Mouse (Mus musculus) ES-E14 (cell line): Measurements from ENCODE around the gene Tmem151a.

Source experiments
- CHD2 ChIP-seq: IDR thresholded peaks from 2 replicates; pipeline ENCODE4 v1.6.1; 2014; ENCODE audit warnings: mild to moderate bottlenecking, low read depth, low read length, inconsistent platforms
- HCFC1 ChIP-seq: IDR thresholded peaks from 2 replicates; pipeline ENCODE4 v1.6.1; 2012; ENCODE audit warnings: low read length, inconsistent platforms, borderline replicate concordance; ENCODE audit not compliant: insufficient read depth
- MAFK ChIP-seq: IDR thresholded peaks from 2 replicates; pipeline ENCODE4 v1.6.1; 2014; ENCODE audit warnings: mild to moderate bottlenecking, low read depth, low read length, inconsistent platforms; ENCODE audit not compliant: insufficient read depth
- ZNF384 ChIP-seq: IDR thresholded peaks from 2 replicates; pipeline ENCODE4 v1.6.1; 2012; ENCODE audit warnings: low read depth, low read length, inconsistent platforms

DNA sequence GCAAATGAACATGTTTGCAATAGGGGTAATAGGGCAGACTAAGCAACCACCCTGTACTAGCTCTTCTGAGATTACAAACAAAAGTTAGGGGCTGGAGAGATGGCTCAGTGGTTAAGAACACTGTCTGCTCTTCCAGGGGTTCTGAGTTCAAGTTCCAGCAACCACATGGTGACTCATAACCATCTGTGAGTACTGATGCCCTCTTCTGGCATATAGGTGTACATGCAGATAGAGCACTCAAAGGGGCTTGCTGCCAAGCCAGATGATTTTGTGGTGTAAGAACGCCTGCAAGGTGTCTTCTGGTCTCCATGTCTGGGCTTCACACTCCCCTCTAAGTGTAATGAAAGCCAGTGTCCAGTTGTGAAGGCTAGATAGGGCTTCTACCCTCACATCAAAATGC is 44.4 kb upstream of the Tmem151a start:
- TF ChIP-seq ZNF384 (no peak), CHD2 (no peak), HCFC1 (no peak), MAFK (no peak)
